Comparison of ENCODE assay signal across 23 mouse cellular contexts in the genomic region with DNA sequence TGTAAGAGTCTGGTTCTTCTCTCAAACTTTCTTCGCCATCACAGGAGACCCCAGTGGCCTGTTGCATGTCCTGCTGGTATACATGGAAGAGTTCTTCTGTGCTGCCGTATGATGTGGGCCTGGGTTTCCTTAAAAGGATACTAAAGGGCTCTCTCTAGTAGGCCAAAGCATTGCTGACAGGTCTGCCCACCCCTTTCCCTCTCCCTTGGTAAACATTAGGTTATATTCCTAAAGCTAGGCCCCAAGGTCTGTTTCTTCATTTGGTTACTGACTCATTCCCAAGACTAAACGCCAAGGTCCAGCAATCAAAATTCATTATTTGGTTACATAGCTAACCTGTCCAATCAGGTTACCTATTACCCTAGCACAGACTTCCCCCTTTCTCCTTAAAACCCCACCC. TPM values are rescaled to one million over a fixed set of nuclear protein-coding genes. Genes with fewer than 3 reads are reported as not detected.
DNase-seq lines count a peak whose midpoint lies in the region; ATAC-seq and TF ChIP-seq lines count a peak whose summit lies in the region.
"Had no signal": no experiment of that assay in that cellular context is flagged by ENCODE, and none has a peak within 500 bp of the region (broad histone marks: within the 10 kb centered on the region; RNA-seq: fewer than 3 reads in every experiment).

No protein-coding gene starts in this region.

- intact Hi-C loops in heart, adult 2 months (cut with DNase I), result no loop called here

- no peak for TF ChIP-seq EP300 in heart, adult 2 months (IDR thresholded peaks at IDR 0.05; ENCODE audit: insufficient read depth, low read depth, low read length)
- TF ChIP-seq EP300 in stomach, postnatal 0 days (optimal IDR thresholded peaks at IDR 0.05), result no peak

- no peaks in the 10 kb centered on the region for H3K36me3 ChIP-seq in heart, adult 2 months (ENCODE audit: control insufficient read depth, insufficient read depth, low read length)
- H3K36me3 ChIP-seq in stomach, embryonic 15.5 days, result no peaks in the 10 kb centered on the region
- H3K36me3 ChIP-seq in stomach, postnatal 0 days (ENCODE audit: control insufficient read depth, insufficient read depth, low read length), result no peaks in the 10 kb centered on the region
- H3K36me3 ChIP-seq: embryonic facial prominence, embryonic 10.5 days; embryonic facial prominence, embryonic 12.5 days; forebrain, embryonic 15.5 days; G1E had no signal

- no peak overlapping the region for H3K4me2 ChIP-seq in stomach, embryonic 15.5 days
- H3K4me2 ChIP-seq in stomach, postnatal 0 days (replicated peaks; ENCODE audit: low read depth), result no peak overlapping the region
- H3K4me2 ChIP-seq: embryonic facial prominence, embryonic 12.5 days; forebrain, embryonic 13.5 days; forebrain, embryonic 15.5 days had no signal

- H3K9ac ChIP-seq in heart, adult 2 months (ENCODE audit: low read depth, low read length), result no peak overlapping the region
- H3K9ac ChIP-seq in stomach, embryonic 15.5 days, result no peak overlapping the region
- no peak overlapping the region for H3K9ac ChIP-seq in stomach, postnatal 0 days (ENCODE audit: low read length)
- H3K9ac ChIP-seq: embryonic facial prominence, embryonic 12.5 days; forebrain, embryonic 13.5 days; forebrain, embryonic 15.5 days had no signal

- TF ChIP-seq POLR2A in heart, adult 2 months (IDR thresholded peaks at IDR 0.05; ENCODE audit: insufficient read depth, low read depth, low read length), result no peak

- H3K4me3 ChIP-seq in heart, adult 2 months, result no peak overlapping the region
- H3K4me3 ChIP-seq in stomach, embryonic 15.5 days (replicated peaks), result no peak overlapping the region
- H3K4me3 ChIP-seq in stomach, postnatal 0 days (ENCODE audit: low read depth, low read length), result no peak overlapping the region
- H3K4me3 ChIP-seq: embryonic facial prominence, embryonic 10.5 days; embryonic facial prominence, embryonic 12.5 days; forebrain, embryonic 13.5 days; forebrain, embryonic 15.5 days had no signal

- peak; percentile 45 for DNase-seq in heart, adult 11 months
- no peak for DNase-seq in heart, adult 2 months
- no peak for DNase-seq in stomach, postnatal 0 days (ENCODE audit: low spot score)
- no peak for DNase-seq in lung, postnatal 10 days
- DNase-seq: adrenal gland, adult 8-10 months; adrenal gland, postnatal 14 days; adrenal gland, postnatal 36 days; B cell, adult 2 months; cerebellum, adult 11-12 months; cerebellum, adult 2 months; cerebellum, adult 9-10 months; cerebellum, postnatal 10 days; cerebellum, postnatal 25 days had no signal

- H3K79me2 ChIP-seq in heart, adult 2 months (replicated peaks; ENCODE audit: control insufficient read depth, insufficient read depth, low read length), result no peaks in the 10 kb centered on the region

- no peaks in the 10 kb centered on the region for H3K27me3 ChIP-seq in heart, adult 2 months (ENCODE audit: control insufficient read depth, insufficient read depth, low read length)
- no peaks in the 10 kb centered on the region for H3K27me3 ChIP-seq in stomach, embryonic 15.5 days (replicated peaks)
- H3K27me3 ChIP-seq in stomach, postnatal 0 days (ENCODE audit: control insufficient read depth, insufficient read depth, low read length), result no peaks in the 10 kb centered on the region
- H3K27me3 ChIP-seq: CH12.LX; embryonic facial prominence, embryonic 12.5 days; forebrain, embryonic 13.5 days; forebrain, embryonic 15.5 days; Patski had no signal

- H3K4me1 ChIP-seq in heart, adult 2 months (ENCODE audit: control insufficient read depth, insufficient read depth, low read length), result no peaks in the 10 kb centered on the region; the same call in 1 of the 2 replicates
- no peaks in the 10 kb centered on the region for H3K4me1 ChIP-seq in stomach, embryonic 15.5 days
- H3K4me1 ChIP-seq in stomach, postnatal 0 days (replicated peaks; ENCODE audit: control insufficient read depth, insufficient read depth), result no peaks in the 10 kb centered on the region
- H3K4me1 ChIP-seq: embryonic facial prominence, embryonic 10.5 days; embryonic facial prominence, embryonic 12.5 days; forebrain, embryonic 13.5 days; forebrain, embryonic 15.5 days had no signal

- H3K27ac ChIP-seq in heart, adult 2 months, result no peak overlapping the region
- no peak overlapping the region for H3K27ac ChIP-seq in stomach, embryonic 15.5 days
- no peak overlapping the region for H3K27ac ChIP-seq in stomach, postnatal 0 days (replicated peaks)
- H3K27ac ChIP-seq: embryonic facial prominence, embryonic 10.5 days; embryonic facial prominence, embryonic 12.5 days; forebrain, embryonic 13.5 days; forebrain, embryonic 15.5 days had no signal

- TF ChIP-seq CTCF in heart, adult 2 months (IDR thresholded peaks at IDR 0.05), result no peak
- no peak for TF ChIP-seq CTCF in stomach, postnatal 0 days (IDR thresholded peaks at IDR 0.05; ENCODE audit: low read depth)

- H3K9me3 ChIP-seq in stomach, embryonic 15.5 days, result no peaks in the 10 kb centered on the region
- no peaks in the 10 kb centered on the region for H3K9me3 ChIP-seq in stomach, postnatal 0 days (ENCODE audit: control insufficient read depth, low read length)
- H3K9me3 ChIP-seq: embryonic facial prominence, embryonic 10.5 days; embryonic facial prominence, embryonic 12.5 days; forebrain, embryonic 13.5 days; forebrain, embryonic 15.5 days; G1E had no signal

- ATAC-seq in stomach, embryonic 15.5 days (ENCODE audit: insufficient read depth, low FRiP score, low read depth), result 0 out of 2 replicates have a peak, but pooled peaks have one; percentile 41
- ATAC-seq in stomach, postnatal 0 days (ENCODE audit: low FRiP score, low TSS enrichment), result peak; percentile 85
- ATAC-seq: activated CD4-positive, CD25-positive, alpha-beta regulatory T cell, adult 4 months; CD4-positive, CD25-positive, alpha-beta regulatory T cell, adult 4 months; forebrain, embryonic 13.5 days; forebrain, embryonic 15.5 days; Patski had no signal

- 88% methylated on average over 3 of the region's 3 CpGs for WGBS in heart, adult 2 months
- 71% methylated on average over 3 of the region's 3 CpGs for WGBS in stomach, embryonic 15.5 days
- WGBS in stomach, postnatal 0 days, result 62% methylated on average over 3 of the region's 3 CpGs

RNA-seq across cellular contexts. Expression of a gene that starts 11.9 kb away (rescaled TPM):
- 1 to 10 TPM; 8.3 to 9.0 TPM for total RNA-seq in heart, adult 2 months (2021)
- polyA plus RNA-seq in heart, adult 2 months (2012; rRNA removed), result 6.9 and 12.5 TPM in 2 replicates
- polyA plus RNA-seq in stomach, embryonic 15.5 days (2015; fragmentation: Nextera tagmentation; extraction: Ambion mirVana), result 27.9 TPM in 2 replicates
- 13.0 and 13.6 TPM in 2 replicates for polyA plus RNA-seq in stomach, postnatal 0 days (2015; fragmentation: Nextera tagmentation; extraction: Ambion mirVana)

RNA-seq across cellular contexts. Expression of a gene that starts 12.8 kb away (rescaled TPM):
- total RNA-seq in heart, adult 2 months (2021), result 10 to 100 TPM; 22.1 to 24.2 TPM
- polyA plus RNA-seq in heart, adult 2 months (2012; rRNA removed), result 7.1 and 11.8 TPM in 2 replicates
- polyA plus RNA-seq in stomach, embryonic 15.5 days (2015; fragmentation: Nextera tagmentation; extraction: Ambion mirVana), result 3.7 and 5.1 TPM in 2 replicates
- 6.4 and 6.7 TPM in 2 replicates for polyA plus RNA-seq in stomach, postnatal 0 days (2015; fragmentation: Nextera tagmentation; extraction: Ambion mirVana)
- polyA plus RNA-seq: G1E had no signal

RNA-seq across cellular contexts. Expression of a gene that starts 34.3 kb away (rescaled TPM):
- 10 to 100 TPM; 77.2 to 78.2 TPM for total RNA-seq in heart, adult 2 months (2021)
- polyA plus RNA-seq in heart, adult 2 months (2012; rRNA removed), result 33.9 and 34.6 TPM in 2 replicates
- 169 and 170 TPM in 2 replicates for polyA plus RNA-seq in stomach, embryonic 15.5 days (2015; fragmentation: Nextera tagmentation; extraction: Ambion mirVana)
- polyA plus RNA-seq in stomach, postnatal 0 days (2015; fragmentation: Nextera tagmentation; extraction: Ambion mirVana), result 185 and 186 TPM in 2 replicates

RNA-seq across cellular contexts. Expression of a gene that starts 34.3 kb away (rescaled TPM):
- total RNA-seq in heart, adult 2 months (2021), result 1 to 10 TPM; 2.1 to 2.9 TPM
- polyA plus RNA-seq in heart, adult 2 months (2012; rRNA removed), result 3.0 and 3.8 TPM in 2 replicates
- polyA plus RNA-seq in stomach, embryonic 15.5 days (2015; fragmentation: Nextera tagmentation; extraction: Ambion mirVana), result 13.3 and 14.9 TPM in 2 replicates
- polyA plus RNA-seq in stomach, postnatal 0 days (2015; fragmentation: Nextera tagmentation; extraction: Ambion mirVana), result 5.4 and 6.3 TPM in 2 replicates
